ENCODE assay signal across 22 mouse cellular contexts in the genomic region with DNA sequence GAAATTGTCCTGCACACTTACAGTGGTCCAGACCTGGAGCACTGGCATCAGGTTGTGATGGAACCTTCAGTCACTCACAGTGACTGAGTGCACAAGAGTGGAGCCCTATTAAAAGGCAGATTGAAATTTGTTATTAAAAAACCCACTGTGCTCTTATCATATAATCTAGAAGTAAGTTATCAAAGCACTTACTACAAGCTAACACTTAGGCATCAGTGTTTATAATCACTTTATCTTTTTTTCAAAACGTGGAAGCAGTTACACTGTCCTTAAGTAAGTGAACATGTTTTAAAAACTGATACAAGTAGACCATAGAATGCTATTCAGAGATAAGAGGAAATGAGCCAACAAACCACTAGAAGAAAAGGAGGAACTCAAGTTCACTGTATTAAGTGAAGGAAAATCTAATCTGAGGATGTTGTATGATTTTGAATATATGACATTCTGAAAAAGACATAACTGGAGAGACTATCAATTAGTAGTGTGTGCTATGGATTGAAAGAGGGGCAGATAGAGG.
DNase-seq lines count a peak whose midpoint lies in the region; ATAC-seq and TF ChIP-seq lines count a peak whose summit lies in the region.
"Had no signal": no experiment of that assay in that cellular context is flagged by ENCODE, and none has a peak within 500 bp of the region (broad histone marks: within the 10 kb centered on the region; RNA-seq: fewer than 3 reads in every experiment).

No protein-coding gene starts in this region.

- peak overlapping the region; percentile 41; the same call in 1 of the 2 replicates for H3K4me3 ChIP-seq in E14TG2a.4 (replicated peaks; ENCODE audit: low read length)
- H3K4me3 ChIP-seq in MEL (ENCODE audit: control insufficient read depth in 1 of 2, insufficient read depth in 1 of 2, low read depth in 2 of 2, low read length in 2 of 2), result no peak overlapping the region
- no peak overlapping the region for H3K4me3 ChIP-seq in hindbrain, postnatal 0 days (ENCODE audit: low read length)
- no peak overlapping the region for H3K4me3 ChIP-seq in hindbrain, embryonic 16.5 days (ENCODE audit: low read length)
- H3K4me3 ChIP-seq: embryonic facial prominence, embryonic 12.5 days; forebrain, embryonic 10.5 days; forebrain, embryonic 12.5 days had no signal

- TF ChIP-seq POLR2A in MEL (IDR thresholded peaks at IDR 0.05; ENCODE audit: control insufficient read depth in 1 of 2, insufficient read depth in 1 of 2, low read depth in 1 of 2, low read length in 2 of 2, poor library complexity in 1 of 2), result no peak

- H3K27ac ChIP-seq in MEL (ENCODE audit: control insufficient read depth, low read depth, low read length), result peak overlapping the region; percentile 39
- H3K27ac ChIP-seq in hindbrain, postnatal 0 days, result no peak overlapping the region
- H3K27ac ChIP-seq in hindbrain, embryonic 16.5 days (ENCODE audit: low read depth, low read length), result no peak overlapping the region
- H3K27ac ChIP-seq: embryonic facial prominence, embryonic 12.5 days; forebrain, embryonic 10.5 days; forebrain, embryonic 12.5 days had no signal

- H3K9me3 ChIP-seq in E14TG2a.4 (ENCODE audit: low read length), result no peaks in the 10 kb centered on the region
- no peaks in the 10 kb centered on the region for H3K9me3 ChIP-seq in MEL (replicated peaks; ENCODE audit: insufficient read depth, low read length)
- H3K9me3 ChIP-seq in hindbrain, postnatal 0 days (ENCODE audit: low read length), result no peaks in the 10 kb centered on the region
- no peaks in the 10 kb centered on the region for H3K9me3 ChIP-seq in hindbrain, embryonic 16.5 days (ENCODE audit: control insufficient read depth, low read length)
- H3K9me3 ChIP-seq: embryonic facial prominence, embryonic 12.5 days; forebrain, embryonic 10.5 days; forebrain, embryonic 12.5 days had no signal

- H3K4me1 ChIP-seq in E14TG2a.4 (replicated peaks; ENCODE audit: low read depth, low read length) (no peaks in the 10 kb centered on the region), MEL (ENCODE audit: control insufficient read depth in 1 of 2, insufficient read depth in 2 of 2, low read length in 2 of 2) (peaks cover 3% of the 10 kb centered on the region in 2 experiments)
- no peaks in the 10 kb centered on the region for H3K4me1 ChIP-seq in hindbrain, postnatal 0 days (ENCODE audit: insufficient read depth, low read length)
- H3K4me1 ChIP-seq in hindbrain, embryonic 16.5 days (ENCODE audit: control insufficient read depth, insufficient read depth, low read depth, low read length), result no peaks in the 10 kb centered on the region
- H3K4me1 ChIP-seq: embryonic facial prominence, embryonic 12.5 days; forebrain, embryonic 10.5 days; forebrain, embryonic 12.5 days had no signal

- H3K36me3 ChIP-seq in E14TG2a.4 (ENCODE audit: insufficient read depth, low read length) (no peaks in the 10 kb centered on the region), MEL (ENCODE audit: control insufficient read depth in 1 of 2, insufficient read depth in 2 of 2, low read length in 2 of 2) (peaks cover 0 to 6% of the 10 kb centered on the region in 2 experiments; a peak in 2 of 4 replicates)
- no peaks in the 10 kb centered on the region for H3K36me3 ChIP-seq in hindbrain, postnatal 0 days (ENCODE audit: insufficient read depth, low read length)
- no peaks in the 10 kb centered on the region for H3K36me3 ChIP-seq in hindbrain, embryonic 16.5 days (ENCODE audit: control insufficient read depth, insufficient read depth, low read length)
- H3K36me3 ChIP-seq: embryonic facial prominence, embryonic 12.5 days; forebrain, embryonic 10.5 days; forebrain, embryonic 12.5 days had no signal

- WGBS in hindbrain, postnatal 0 days, result 51% methylated on average over 1 of the region's 1 CpGs
- 64% methylated on average over 1 of the region's 1 CpGs for WGBS in hindbrain, embryonic 16.5 days

- no peaks in the 10 kb centered on the region for H3K79me2 ChIP-seq in MEL (ENCODE audit: control insufficient read depth, insufficient read depth, low read length, poor library complexity)

- no peak overlapping the region for H3K9ac ChIP-seq in MEL (ENCODE audit: control insufficient read depth, low read depth, low read length, poor library complexity, severe bottlenecking)
- H3K9ac ChIP-seq in hindbrain, postnatal 0 days (replicated peaks; ENCODE audit: low read length), result no peak overlapping the region
- no peak overlapping the region for H3K9ac ChIP-seq in hindbrain, embryonic 16.5 days (ENCODE audit: low read depth, low read length)
- H3K9ac ChIP-seq: embryonic facial prominence, embryonic 12.5 days; forebrain, embryonic 12.5 days had no signal

- peak; percentile 87 for ATAC-seq in common myeloid progenitor, adult 5-6 weeks (replicated peaks; ENCODE audit: low read depth, poor library complexity, severe bottlenecking)
- ATAC-seq in megakaryocyte progenitor cell, adult 5-6 weeks (replicated peaks; ENCODE audit: poor library complexity), result peak; percentile 75
- ATAC-seq in hindbrain, postnatal 0 days, result no peak
- ATAC-seq in hindbrain, embryonic 16.5 days, result no peak
- ATAC-seq: forebrain, embryonic 14.5 days; forebrain, embryonic 16.5 days had no signal

- peak; percentile 46 for DNase-seq in MEL (ENCODE audit: low read depth, low spot score)
- DNase-seq in frontal cortex, postnatal 14 days (ENCODE audit: low spot score in 2 of 2), result no peak
- no peak for DNase-seq in B cell, adult 2 months
- DNase-seq in hindbrain, postnatal 0 days (ENCODE audit: low spot score), result no peak
- DNase-seq: adrenal gland, adult 2 months; adrenal gland, postnatal 14 days; adrenal gland, postnatal 36 days; cerebellum, adult 11-12 months; cerebellum, adult 2 months; cerebellum, adult 9-10 months; cerebellum, postnatal 10 days; cerebellum, postnatal 25 days; embryo, embryonic 11 days had no signal

- TF ChIP-seq RAD21 in MEL (IDR thresholded peaks at IDR 0.05; ENCODE audit: low read depth, low read length), result no peak

- peak; percentile 92 to 93 for TF ChIP-seq EP300 in MEL (IDR thresholded peaks at IDR 0.05; ENCODE audit: low read depth in 1 of 2, low read length in 2 of 2)

- TF ChIP-seq CTCF in E14TG2a.4 (conservative IDR thresholded peaks at IDR 0.05; ENCODE audit: low read length), result no peak
- TF ChIP-seq CTCF in MEL (IDR thresholded peaks at IDR 0.05 in 2 of 3, conservative IDR thresholded peaks at IDR 0.05 in 1 of 3; ENCODE audit: control insufficient read depth in 1 of 3, insufficient read depth in 1 of 3, low read depth in 2 of 3, low read length in 3 of 3, poor library complexity in 1 of 3, severe bottlenecking in 1 of 3), result no peak
- TF ChIP-seq CTCF in hindbrain, postnatal 0 days (IDR thresholded peaks at IDR 0.05; ENCODE audit: low read depth), result no peak

- no peak overlapping the region for H3K4me2 ChIP-seq in hindbrain, postnatal 0 days (ENCODE audit: low read depth, low read length)
- H3K4me2 ChIP-seq in hindbrain, embryonic 16.5 days (ENCODE audit: low read length), result no peak overlapping the region
- H3K4me2 ChIP-seq: embryonic facial prominence, embryonic 12.5 days; forebrain, embryonic 12.5 days had no signal

- H3K27me3 ChIP-seq in E14TG2a.4 (ENCODE audit: insufficient read depth, low read length) (no peaks in the 10 kb centered on the region), MEL (ENCODE audit: control insufficient read depth in 1 of 2, insufficient read depth in 2 of 2, low read length in 2 of 2) (no peaks in the 10 kb centered on the region)
- H3K27me3 ChIP-seq in hindbrain, postnatal 0 days (ENCODE audit: insufficient read depth, low read length), result no peaks in the 10 kb centered on the region
- no peaks in the 10 kb centered on the region for H3K27me3 ChIP-seq in hindbrain, embryonic 16.5 days (replicated peaks; ENCODE audit: control insufficient read depth, insufficient read depth, low read length)
- H3K27me3 ChIP-seq: embryonic facial prominence, embryonic 12.5 days; forebrain, embryonic 12.5 days had no signal

TF ChIP-seq in MEL, 35 proteins besides CTCF, POLR2A, EP300 and RAD21 (continues in another document):
- TF ChIP-seq MAZ (IDR thresholded peaks at IDR 0.05; ENCODE audit: low read depth, low read length) (no peak), CHD1 (IDR thresholded peaks at IDR 0.05; ENCODE audit: low read depth, low read length) (no peak), POLR2AphosphoS2 (IDR thresholded peaks at IDR 0.05; ENCODE audit: low read length) (no peak), E2F4 (IDR thresholded peaks at IDR 0.05; ENCODE audit: borderline replicate concordance, low read depth, low read length) (no peak), ZC3H11A (IDR thresholded peaks at IDR 0.05; ENCODE audit: low read depth, low read length) (no peak), TBP (IDR thresholded peaks at IDR 0.05; ENCODE audit: low read depth, low read length) (no peak), POLR2AphosphoS5 (IDR thresholded peaks at IDR 0.05; ENCODE audit: borderline replicate concordance, low read depth, low read length) (no peak), MYC (IDR thresholded peaks at IDR 0.05; ENCODE audit: low read depth, low read length) (no peak), MEF2A (IDR thresholded peaks at IDR 0.05; ENCODE audit: extremely low read depth, insufficient replicate concordance, low read depth, low read length, poor library complexity, severe bottlenecking) (no peak), USF1 (IDR thresholded peaks at IDR 0.05; ENCODE audit: low read depth, low read length) (no peak), SMC3 (IDR thresholded peaks at IDR 0.05; ENCODE audit: low read depth, low read length) (no peak), JUND (IDR thresholded peaks at IDR 0.05; ENCODE audit: low read depth, low read length) (no peak), SIN3A (IDR thresholded peaks at IDR 0.05; ENCODE audit: low read length) (no peak), ZNF384 (IDR thresholded peaks at IDR 0.05; ENCODE audit: low read depth, low read length) (no peak), MYB (IDR thresholded peaks at IDR 0.05; ENCODE audit: low read depth, low read length) (no peak), UBTF (IDR thresholded peaks at IDR 0.05; ENCODE audit: borderline replicate concordance, insufficient read depth, low read depth, low read length) (no peak), CHD2 (IDR thresholded peaks at IDR 0.05; ENCODE audit: low read length) (no peak), MXI1 (IDR thresholded peaks at IDR 0.05; ENCODE audit: low read depth, low read length) (no peak), ELF1 (IDR thresholded peaks at IDR 0.05; ENCODE audit: low read depth, low read length) (no peak), GATA1 (IDR thresholded peaks at IDR 0.05; ENCODE audit: low read depth, low read length) (peak; percentile 82), GABPA (IDR thresholded peaks at IDR 0.05; ENCODE audit: low read depth, low read length) (no peak), ZKSCAN1 (IDR thresholded peaks at IDR 0.05; ENCODE audit: low read depth, low read length) (no peak), RCOR1 (IDR thresholded peaks at IDR 0.05; ENCODE audit: low read depth, low read length) (peak; percentile 59; the same call in 1 of the 2 replicates), TAL1 (IDR thresholded peaks at IDR 0.05; ENCODE audit: low read length) (peak; percentile 36), MAFK (IDR thresholded peaks at IDR 0.05; ENCODE audit: borderline replicate concordance, low read depth, low read length) (no peak)

Comparison
In these comparisons a context has a peak if more than half of its experiments do, and no peak if none do; other contexts are left out.
1. ATAC-seq: peak in common myeloid progenitor, adult 5-6 weeks (single experiment) and megakaryocyte progenitor cell, adult 5-6 weeks (single experiment); none in hindbrain, postnatal 0 days (single experiment) and hindbrain, embryonic 16.5 days (single experiment).